Mouse (Mus musculus) G1E (cell line): Measurements from ENCODE around the gene Nup133. TPM values are rescaled to one million over a fixed set of nuclear protein-coding genes. Genes with fewer than 3 reads are reported as not detected.

ENCODE experiments used
- ATAC-seq: 2 replicates; pipeline ENCODE4 v1.8.0; 2016; ENCODE audit warnings: mild to moderate bottlenecking; ENCODE audit not compliant: insufficient number of reproducible peaks, poor library complexity, low FRiP score, severe bottlenecking; ENCODE audit errors: extremely low read depth
- DNase-seq: peaks from one replicate; pipeline ENCODE4 v3.0.0; 2012; ENCODE audit warnings: low spot score
- H3K27me3 ChIP-seq: 2 replicates; pipeline ENCODE4 v1.6.1; 2012; ENCODE audit warnings: mild to moderate bottlenecking, low read length, inconsistent platforms; ENCODE audit not compliant: insufficient read depth
- H3K36me3 ChIP-seq: replicated peaks from 2 replicates; pipeline ENCODE3; 2012; ENCODE audit warnings: mild to moderate bottlenecking, inconsistent platforms
- H3K4me1 ChIP-seq: 2 replicates; pipeline ENCODE4 v1.6.1; 2012; ENCODE audit warnings: low read depth, low read length, inconsistent platforms, mixed read lengths; ENCODE audit not compliant: insufficient read depth
- H3K4me3 ChIP-seq: 2 replicates; pipeline ENCODE4 v1.5.1; 2012; ENCODE audit warnings: low read depth, mild to moderate bottlenecking, inconsistent platforms, low read length, moderate library complexity, mixed read lengths
- H3K9me3 ChIP-seq: replicated peaks from 2 replicates; pipeline ENCODE4 v1.6.1; 2012; ENCODE audit warnings: inconsistent platforms
- CTCF ChIP-seq: IDR thresholded peaks from 2 replicates; pipeline ENCODE4 v1.5.1; 2012; ENCODE audit warnings: low read depth, low read length, inconsistent platforms, mixed read lengths
- GATA1 ChIP-seq: IDR thresholded peaks from 2 replicates; pipeline ENCODE4 v1.6.1; 2012; ENCODE audit warnings: borderline replicate concordance, low read length, inconsistent platforms, mixed read lengths
- GATA2 ChIP-seq: IDR thresholded peaks from 2 replicates; pipeline ENCODE4 v1.6.1; 2012; ENCODE audit warnings: low read depth, low read length, inconsistent platforms, borderline replicate concordance
- POLR2AphosphoS5 ChIP-seq: IDR thresholded peaks from 2 replicates; pipeline ENCODE4 v1.6.1; 2012; ENCODE audit warnings: low read depth, low read length, inconsistent platforms; ENCODE audit not compliant: insufficient replicate concordance
- TAL1 ChIP-seq: conservative IDR thresholded peaks from 2 replicates; pipeline ENCODE4 v1.6.1; 2012; ENCODE audit warnings: low read depth, low read length, inconsistent platforms, mixed read lengths
- polyA plus RNA-seq: library from polyadenylated mRNA; stranded (reverse); fragments of >175 nt; gene quantifications from 2 replicates; pipeline ENCODE4 v1.2.3, GENCODE M21; 2012
- total RNA-seq, 2 experiments: library from RNA; stranded (forward) in 1 of 2; stranded (reverse) in 1 of 2; fragments of 200-1000 nt in 1 of 2; fragments of >200 nt in 1 of 2; fragmentation: Nextera tagmentation in 1 of 2; gene quantifications; 2 replicates each; pipeline ENCODE4 v1.2.3; 2014 to 2017

The Nup133 gene
- total and polyA plus RNA-seq, 3 experiments, result 21.2 to 66.5 (median 42.5) TPM

DNA sequence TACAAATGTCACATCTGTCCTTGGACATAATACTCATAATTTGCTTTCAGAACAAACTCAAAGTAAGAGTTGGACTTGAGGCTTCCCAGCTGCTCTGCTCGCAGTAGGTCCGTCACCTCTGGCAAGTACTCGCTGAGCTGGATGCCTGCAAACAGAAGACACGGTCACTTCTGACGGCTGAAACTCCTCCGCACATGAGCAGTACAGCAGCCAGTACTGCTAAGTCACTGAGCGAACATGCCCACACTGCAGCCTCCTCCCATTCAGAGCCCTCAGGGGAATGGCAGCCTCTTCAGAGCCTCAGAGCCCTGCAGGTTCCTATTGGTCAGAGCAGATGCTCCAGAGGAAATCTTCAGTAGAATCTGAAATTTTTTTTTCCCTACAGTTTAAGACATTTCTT, 49.7 kb downstream of the Nup133 start:
- H3K27me3 ChIP-seq, result peaks cover 3% of the 10 kb centered on the region; the same call in 1 of the 2 replicates
- no peaks in the 10 kb centered on the region for H3K9me3 ChIP-seq
- ATAC-seq, result no peak
- DNase-seq, result no peak
- peaks cover 68% of the 10 kb centered on the region for H3K36me3 ChIP-seq
- no peaks in the 10 kb centered on the region for H3K4me1 ChIP-seq
- no peak for TF ChIP-seq GATA2
- TF ChIP-seq TAL1, result no peak
- TF ChIP-seq CTCF, result no peak
- H3K4me3 ChIP-seq, result no peak overlapping the region

DNA sequence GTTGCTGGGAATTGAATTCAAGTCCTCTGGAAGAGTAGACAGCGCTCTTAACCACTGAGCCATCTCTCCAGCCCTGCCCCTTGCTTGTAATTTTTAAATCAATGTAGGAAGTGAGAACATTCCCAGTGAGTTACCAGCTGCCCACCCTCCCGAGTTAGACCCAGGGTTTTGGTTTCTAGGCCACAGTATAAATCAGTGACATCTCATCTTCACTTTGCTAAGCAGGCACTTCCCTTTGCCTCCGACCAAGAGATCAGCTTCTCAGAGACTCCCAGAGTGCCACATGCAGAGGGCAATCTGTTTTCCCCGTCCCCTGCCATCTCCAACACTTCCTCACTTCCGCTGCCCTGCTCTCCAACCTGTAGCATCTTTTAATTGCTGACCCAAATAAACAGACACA, 50.5 kb downstream of the Nup133 start:
- Histone ChIP-seq H3K9me3 (no peaks in the 10 kb centered on the region), H3K4me3 (no peak overlapping the region), H3K36me3 (peaks cover 60% of the 10 kb centered on the region), H3K27me3 (peaks cover 3% of the 10 kb centered on the region; the same call in 1 of the 2 replicates), H3K4me1 (no peaks in the 10 kb centered on the region)
- ATAC-seq, result no peak
- TF ChIP-seq CTCF (no peak), POLR2AphosphoS5 (no peak), GATA1 (no peak)
- DNase-seq, result no peak

DNA sequence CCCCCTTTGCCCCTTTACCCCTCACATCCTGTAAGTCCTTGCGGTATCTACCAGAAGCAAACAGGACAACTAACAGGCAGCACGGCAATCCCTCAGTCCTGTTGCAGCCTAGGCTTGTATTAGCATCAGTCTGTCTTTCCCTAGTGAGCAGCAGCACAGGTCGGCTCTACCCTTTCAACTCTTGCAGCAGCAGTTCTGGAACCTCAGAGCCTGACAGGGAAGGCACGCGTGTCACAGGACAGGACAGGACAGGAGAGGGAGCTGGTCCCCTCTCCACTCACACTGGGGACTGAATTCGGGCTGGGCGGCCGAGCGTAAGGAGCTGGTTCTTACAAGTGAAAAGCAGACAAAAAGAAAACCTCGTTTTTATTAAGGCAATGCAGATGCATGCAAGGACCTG, 52.3 kb downstream of the Nup133 start:
- peaks cover 6% of the 10 kb centered on the region; the same call in 1 of the 2 replicates for H3K27me3 ChIP-seq
- H3K9me3 ChIP-seq, result no peaks in the 10 kb centered on the region
- no peak overlapping the region for H3K4me3 ChIP-seq
- TF ChIP-seq GATA2 (no peak), GATA1 (no peak), POLR2AphosphoS5 (no peak), TAL1 (no peak), CTCF (no peak)
- H3K4me1 ChIP-seq, result no peaks in the 10 kb centered on the region
- peaks cover 43% of the 10 kb centered on the region for H3K36me3 ChIP-seq
- no peak for ATAC-seq
- DNase-seq, result no peak

DNA sequence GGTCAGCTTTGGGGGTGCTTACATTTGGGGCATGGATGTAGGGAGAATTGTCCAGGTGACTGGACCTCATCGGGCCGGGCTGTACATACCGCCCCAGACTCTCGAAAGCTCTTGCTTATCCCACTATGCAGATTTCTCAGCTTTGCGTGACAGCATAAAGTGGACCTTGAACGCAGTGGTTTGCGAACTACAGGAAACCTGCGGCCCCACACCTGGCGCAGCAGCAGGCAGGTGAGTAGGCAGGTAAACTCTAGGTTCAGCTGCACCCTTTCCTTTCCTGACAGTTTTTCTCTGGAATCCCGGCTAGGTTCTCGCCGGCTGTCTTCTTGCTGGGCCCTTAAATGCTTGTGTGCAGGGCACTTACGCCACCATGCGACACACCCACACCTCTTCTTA, 52.7 kb downstream of the Nup133 start:
- ATAC-seq, result no peak
- H3K27me3 ChIP-seq, result peaks cover 6% of the 10 kb centered on the region; the same call in 1 of the 2 replicates

DNA sequence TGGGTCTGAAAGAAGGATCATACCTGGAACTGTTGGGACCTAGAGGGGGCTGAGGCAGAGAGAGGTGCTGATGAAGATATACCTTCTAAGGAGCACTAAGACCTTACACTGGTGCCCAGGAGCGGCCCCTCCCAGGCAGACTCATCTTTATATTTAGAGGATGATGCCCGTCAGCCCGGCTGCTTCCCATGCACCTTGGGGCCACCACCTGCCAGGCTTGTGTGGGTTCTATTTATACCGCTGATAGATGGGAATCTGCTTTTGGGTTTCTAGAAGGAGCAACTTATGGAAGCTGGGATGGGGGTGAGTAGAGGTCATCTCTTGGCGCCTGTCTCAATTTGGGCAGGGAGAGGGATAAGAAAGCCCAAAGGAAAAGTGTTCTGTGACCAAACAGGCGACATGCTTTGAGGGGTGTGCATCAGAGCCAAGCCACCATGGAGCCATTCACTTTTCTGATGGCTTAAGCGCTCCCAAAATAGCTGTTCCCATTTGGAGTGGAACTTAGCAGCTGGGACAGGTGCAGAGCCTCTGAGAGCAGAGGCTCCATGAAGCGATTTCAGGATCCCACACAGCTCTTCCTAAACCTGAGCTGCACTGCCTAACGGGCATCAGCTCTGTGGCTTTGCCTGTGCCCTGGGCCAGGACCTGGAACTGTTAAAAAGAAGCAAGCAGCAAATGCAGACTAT, 53.2 kb downstream of the Nup133 start:
- Histone ChIP-seq H3K4me3 (no peak overlapping the region), H3K4me1 (no peaks in the 10 kb centered on the region), H3K9me3 (no peaks in the 10 kb centered on the region), H3K27me3 (peaks cover 6% of the 10 kb centered on the region; the same call in 1 of the 2 replicates), H3K36me3 (peaks cover 36% of the 10 kb centered on the region)
- TF ChIP-seq GATA1 (no peak), CTCF (no peak), TAL1 (no peak), GATA2 (no peak), POLR2AphosphoS5 (no peak)
- DNase-seq, result no peak
- no peak for ATAC-seq

More for the DNA sequence above, 52.7 kb downstream of the Nup133 start:
- Histone ChIP-seq H3K4me3 (no peak overlapping the region), H3K9me3 (no peaks in the 10 kb centered on the region), H3K4me1 (no peaks in the 10 kb centered on the region), H3K36me3 (peaks cover 39% of the 10 kb centered on the region)
- DNase-seq, result no peak
- TF ChIP-seq POLR2AphosphoS5, result no peak
- TF ChIP-seq TAL1, result no peak
- no peak for TF ChIP-seq CTCF
- no peak for TF ChIP-seq GATA1
- TF ChIP-seq GATA2, result no peak

DNA sequence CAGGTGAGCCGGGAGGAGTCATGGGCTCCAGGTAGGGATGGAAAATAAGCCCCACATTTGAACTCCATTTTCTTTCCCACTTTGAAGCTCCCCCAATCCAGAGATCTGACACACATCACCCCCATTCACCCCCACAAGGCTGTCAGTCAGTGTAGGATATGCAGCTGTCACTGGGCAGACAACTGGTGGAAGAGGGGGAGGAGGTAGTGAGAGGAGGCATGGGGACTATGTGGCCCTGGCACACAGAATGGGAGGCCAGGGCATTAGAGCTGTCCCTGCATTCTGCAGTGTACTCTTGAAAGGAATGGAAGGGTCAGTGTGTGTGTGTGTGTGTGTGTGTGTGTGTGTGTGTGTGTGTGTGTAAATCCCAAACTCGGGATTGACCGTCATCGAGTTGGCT, 53.8 kb downstream of the Nup133 start:
- DNase-seq, result no peak
- Histone ChIP-seq H3K27me3 (peaks cover 6% of the 10 kb centered on the region; the same call in 1 of the 2 replicates), H3K9me3 (no peaks in the 10 kb centered on the region), H3K36me3 (peaks cover 30% of the 10 kb centered on the region), H3K4me1 (no peaks in the 10 kb centered on the region), H3K4me3 (no peak overlapping the region)
- TF ChIP-seq POLR2AphosphoS5 (no peak), TAL1 (no peak), GATA2 (no peak), GATA1 (no peak), CTCF (no peak)
- ATAC-seq, result no peak
